Mouse (Mus musculus) lung, postnatal 25 days (tissue): ENCODE data around the gene Ptpn4.
A peak's percentile ranks its signal among the peaks of the same experiment; 100 is the strongest.

Source experiments
- DNase-seq: peaks from one replicate; pipeline ENCODE4 v3.0.0; 2022; ENCODE audit warnings: low spot score

Gene Ptpn4

GRCm38 (mm10) chr1:119805984-119806383 is 31.4 kb downstream of the Ptpn4 start:
- DNase-seq, result no peak

- no peak for DNase-seq
Measured at GRCm38 (mm10) chr1:119804586-119804985, 32.8 kb downstream of the Ptpn4 start.

GRCm38 (mm10) chr1:119795174-119795573 is 42.2 kb downstream of the Ptpn4 start:
- DNase-seq, result no peak

- no peak for DNase-seq
Measured at GRCm38 (mm10) chr1:119794342-119794741, 43.1 kb downstream of the Ptpn4 start.

GRCm38 (mm10) chr1:119790616-119791015 is 46.8 kb downstream of the Ptpn4 start:
- no peak for DNase-seq

- DNase-seq, result no peak
Measured at GRCm38 (mm10) chr1:119775915-119776314, 61.5 kb downstream of the Ptpn4 start.

GRCm38 (mm10) chr1:119735692-119736091 is 101.7 kb downstream of the Ptpn4 start:
- DNase-seq, result no peak

GRCm38 (mm10) chr1:119734801-119735200 is 102.6 kb downstream of the Ptpn4 start:
- DNase-seq, result no peak

- DNase-seq, result no peak
Measured at GRCm38 (mm10) chr1:119731166-119731565, 106.2 kb downstream of the Ptpn4 start.

GRCm38 (mm10) chr1:119713017-119713416 is 124.4 kb downstream of the Ptpn4 start:
- no peak for DNase-seq

- no peak for DNase-seq
Measured at GRCm38 (mm10) chr1:119706471-119707217, 130.8 kb downstream of the Ptpn4 start.

GRCm38 (mm10) chr1:119696860-119697259 is 140.6 kb downstream of the Ptpn4 start:
- DNase-seq, result no peak

GRCm38 (mm10) chr1:119685773-119686558 is 151.4 kb downstream of the Ptpn4 start:
- peak; percentile 2 for DNase-seq

- DNase-seq, result no peak
Measured at GRCm38 (mm10) chr1:119681663-119682213, 155.7 kb downstream of the Ptpn4 start.

- DNase-seq, result peak; percentile 24
Measured at GRCm38 (mm10) chr1:119674984-119675383, 162.4 kb downstream of the Ptpn4 start.

GRCm38 (mm10) chr1:119666904-119667303 is 170.5 kb downstream of the Ptpn4 start:
- peak; percentile 54 for DNase-seq

- no peak for DNase-seq
Measured at GRCm38 (mm10) chr1:119654307-119654706, 183.1 kb downstream of the Ptpn4 start.

GRCm38 (mm10) chr1:119650386-119650785 is 187.0 kb downstream of the Ptpn4 start:
- no peak for DNase-seq

- peak; percentile 34 for DNase-seq
Measured at GRCm38 (mm10) chr1:119649627-119650026, 187.8 kb downstream of the Ptpn4 start.

- DNase-seq, result peak; percentile 83
Measured at GRCm38 (mm10) chr1:119648205-119649111, 189.0 kb downstream of the Ptpn4 start, which contains the start of gene Epb41l5. Gene Epb41l5, minus strand, starts transcription at chr1:119649000.

GRCm38 (mm10) chr1:119646356-119646755 is 191.1 kb downstream of the Ptpn4 start:
- DNase-seq, result no peak

- DNase-seq, result no peak
Measured at GRCm38 (mm10) chr1:119642367-119642766, 195.0 kb downstream of the Ptpn4 start.
